Mouse (Mus musculus) embryo, embryonic 11 days (tissue): Measurements from ENCODE around the gene Sept11.

Experiments
- DNase-seq: peaks from one replicate; pipeline ENCODE4 v3.0.0-alpha.2; 2015

The Sept11 gene

DNA sequence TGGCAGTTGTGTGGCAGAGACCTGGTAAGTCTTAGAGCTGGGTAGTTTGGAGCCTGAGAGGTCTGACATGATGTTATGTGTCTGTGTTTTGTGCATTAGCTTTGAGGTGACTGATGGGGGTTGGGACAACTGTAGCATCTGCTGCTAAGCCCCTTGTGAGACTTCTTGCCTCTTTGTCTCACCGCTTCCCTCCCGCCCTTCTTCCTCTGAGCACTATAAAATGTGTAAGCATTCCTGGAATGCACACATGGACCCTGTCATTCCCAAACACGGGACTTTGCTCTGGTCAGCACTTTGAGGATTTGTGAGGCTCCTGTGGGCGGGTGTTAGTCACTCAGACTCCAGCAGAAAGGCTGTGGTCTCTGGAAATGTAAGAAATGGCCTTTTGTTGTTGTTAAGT, 36.7 kb downstream of the Sept11 start:
- DNase-seq = peak; percentile 76

DNA sequence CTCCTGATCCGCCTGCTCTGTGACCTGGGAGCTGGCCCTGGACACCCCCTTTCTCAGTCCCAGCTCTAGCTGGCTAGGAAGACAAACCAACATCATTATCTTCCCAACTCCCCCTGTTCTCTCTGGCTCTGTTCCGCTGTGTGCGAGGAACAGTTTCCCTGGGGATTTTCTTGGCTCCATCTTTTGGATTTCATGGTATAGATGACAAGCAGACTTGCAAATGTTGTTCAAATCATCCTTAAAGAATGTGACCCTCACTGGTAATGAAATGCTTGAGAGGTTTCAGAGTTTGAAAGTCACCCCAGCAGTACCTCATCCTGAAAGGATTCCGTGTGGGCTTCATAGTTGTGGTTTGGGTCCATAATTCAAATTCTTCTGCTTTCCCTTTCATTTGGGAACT, 38.2 kb downstream of the Sept11 start:
- DNase-seq = no peak

DNA sequence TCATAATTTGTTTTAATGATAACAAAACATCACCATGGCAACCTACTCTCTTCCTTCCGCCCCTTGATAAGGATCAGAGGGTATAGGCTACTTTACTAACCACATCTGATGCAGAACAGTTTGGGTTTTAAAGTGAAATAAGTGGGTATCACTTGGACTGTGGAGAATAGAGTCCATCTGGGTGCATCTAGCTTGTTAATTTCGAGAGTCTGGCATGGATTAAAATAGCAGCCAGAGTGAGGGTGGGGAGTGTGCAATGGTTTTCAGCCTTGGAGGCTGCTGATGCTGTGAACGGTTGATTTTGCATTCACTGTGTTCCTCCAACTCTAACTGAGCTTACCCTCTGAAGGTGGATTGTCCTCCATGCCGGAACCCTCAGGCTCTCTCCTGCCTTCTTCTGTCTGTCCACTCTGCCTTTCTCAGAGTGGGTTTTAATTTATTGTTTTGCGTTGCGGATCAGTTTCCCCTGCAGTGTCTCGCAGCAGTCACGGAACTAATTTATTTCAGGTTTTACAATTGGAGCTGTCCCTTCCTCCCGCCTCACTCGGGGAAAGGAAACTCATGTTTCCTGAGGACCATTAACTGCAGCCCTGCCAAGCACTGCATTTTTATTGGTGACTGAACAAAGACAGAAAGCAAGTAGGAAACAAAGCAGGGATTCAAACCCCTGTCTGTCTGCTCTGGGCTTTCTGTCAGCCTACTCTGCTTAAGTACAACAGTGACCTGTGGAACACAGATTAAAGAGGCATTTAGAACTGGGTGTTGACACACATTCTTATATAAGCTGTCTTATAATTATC, 40.4 kb downstream of the Sept11 start:
- DNase-seq = peak; percentile 62

DNA sequence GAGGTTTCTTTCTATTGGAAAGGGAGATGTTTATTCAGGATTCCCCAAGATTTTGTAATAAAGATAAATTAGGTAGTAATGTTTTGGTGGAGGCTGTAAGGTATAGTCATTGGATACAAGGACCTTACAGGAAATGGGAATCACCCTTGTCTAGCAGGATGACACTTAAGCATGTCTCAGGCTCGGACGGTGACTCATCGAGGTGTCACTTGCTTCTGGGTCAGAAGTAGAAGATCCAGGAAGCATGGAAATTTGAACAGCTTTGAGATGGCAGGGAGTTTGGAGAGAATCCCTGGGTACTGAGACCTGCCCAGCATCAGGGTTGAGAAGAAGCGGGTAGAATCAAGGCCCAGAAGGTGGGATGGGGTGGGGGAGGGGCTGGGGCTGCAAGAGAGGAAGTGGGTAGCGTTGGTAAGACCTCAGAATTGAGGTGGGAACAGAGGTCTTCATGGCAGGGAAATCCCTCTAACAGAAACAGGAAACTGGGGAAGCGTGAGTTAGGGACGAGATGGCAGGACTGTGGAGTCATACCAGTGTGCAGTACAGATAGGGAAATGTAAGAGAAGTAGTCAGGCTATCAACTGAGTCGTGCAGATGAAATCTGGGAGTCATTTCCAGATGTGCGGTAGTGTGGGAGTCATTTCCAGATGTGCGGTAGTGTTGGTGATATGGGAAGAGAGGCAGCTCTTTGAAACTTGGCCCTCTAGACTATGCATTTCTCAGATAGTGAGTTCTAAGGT, 42.3 kb downstream of the Sept11 start:
- no peak for DNase-seq

DNA sequence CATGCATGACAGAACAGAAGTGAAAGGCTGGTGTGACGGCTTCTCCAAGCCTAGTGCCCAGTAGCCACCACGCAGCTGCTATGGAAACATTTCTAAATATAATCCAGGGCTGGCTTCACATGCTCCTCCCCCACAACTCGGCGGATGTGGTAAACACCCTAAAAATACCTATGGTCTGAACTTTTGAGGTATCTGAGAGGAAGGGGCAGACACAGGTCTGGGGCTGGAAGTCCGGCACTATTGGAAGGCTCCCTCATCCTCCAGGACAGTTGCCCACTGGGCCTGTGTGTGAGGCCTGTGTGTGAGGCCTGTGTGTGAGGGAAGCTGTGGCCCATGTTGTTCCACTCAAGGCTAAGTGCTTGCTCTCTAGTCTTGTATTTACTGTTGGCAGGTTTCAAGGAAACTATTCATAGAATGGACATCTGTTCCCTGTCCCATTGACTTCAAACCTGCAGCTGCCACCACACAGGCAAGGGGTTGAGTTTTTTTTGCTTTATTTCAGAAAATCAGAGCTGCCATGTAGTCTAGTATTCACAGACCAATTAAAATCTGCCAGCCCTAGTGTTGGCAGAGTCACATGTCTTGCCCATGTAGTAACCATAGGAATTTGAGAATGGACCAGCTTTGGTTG, 43.8 kb downstream of the Sept11 start:
- no peak for DNase-seq

DNA sequence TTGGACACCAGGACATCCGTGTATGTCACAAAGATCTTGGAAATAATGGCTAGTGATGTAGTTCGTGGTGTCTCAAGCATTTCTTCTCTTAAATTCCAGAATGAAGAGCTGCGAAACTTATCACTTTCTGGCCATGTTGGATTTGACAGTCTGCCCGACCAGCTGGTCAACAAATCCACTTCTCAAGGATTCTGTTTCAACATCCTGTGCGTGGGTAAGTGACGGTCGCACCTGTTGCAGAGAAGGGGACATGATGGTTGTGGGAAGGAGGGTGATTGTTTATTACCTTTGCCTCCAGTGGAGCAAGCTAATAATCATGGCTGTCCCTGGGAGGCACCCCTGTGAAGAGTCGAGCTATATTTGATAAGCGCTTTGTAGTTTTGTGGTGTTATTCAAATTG, 46.1 kb downstream of the Sept11 start:
- DNase-seq = no peak

DNA sequence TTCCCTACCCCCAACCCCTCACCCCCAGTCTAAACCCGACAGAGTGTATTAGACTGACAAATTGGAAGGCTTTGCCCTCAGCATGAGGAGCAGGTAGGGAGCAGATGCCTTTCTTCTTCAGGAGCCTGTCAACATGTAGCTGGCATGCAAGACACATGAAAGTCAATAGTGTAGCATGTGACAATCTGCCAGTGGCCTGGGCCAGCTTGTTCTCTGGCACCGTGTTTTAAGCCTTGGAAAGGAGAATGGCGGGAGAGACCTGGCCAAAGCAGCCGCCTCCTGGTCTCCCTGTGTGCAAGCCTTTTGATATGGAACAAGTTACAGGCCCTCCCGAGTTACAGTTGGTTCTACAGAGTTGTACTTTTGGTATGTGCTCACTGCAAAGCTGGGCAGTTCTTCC, 47.5 kb downstream of the Sept11 start:
- no peak for DNase-seq

DNA sequence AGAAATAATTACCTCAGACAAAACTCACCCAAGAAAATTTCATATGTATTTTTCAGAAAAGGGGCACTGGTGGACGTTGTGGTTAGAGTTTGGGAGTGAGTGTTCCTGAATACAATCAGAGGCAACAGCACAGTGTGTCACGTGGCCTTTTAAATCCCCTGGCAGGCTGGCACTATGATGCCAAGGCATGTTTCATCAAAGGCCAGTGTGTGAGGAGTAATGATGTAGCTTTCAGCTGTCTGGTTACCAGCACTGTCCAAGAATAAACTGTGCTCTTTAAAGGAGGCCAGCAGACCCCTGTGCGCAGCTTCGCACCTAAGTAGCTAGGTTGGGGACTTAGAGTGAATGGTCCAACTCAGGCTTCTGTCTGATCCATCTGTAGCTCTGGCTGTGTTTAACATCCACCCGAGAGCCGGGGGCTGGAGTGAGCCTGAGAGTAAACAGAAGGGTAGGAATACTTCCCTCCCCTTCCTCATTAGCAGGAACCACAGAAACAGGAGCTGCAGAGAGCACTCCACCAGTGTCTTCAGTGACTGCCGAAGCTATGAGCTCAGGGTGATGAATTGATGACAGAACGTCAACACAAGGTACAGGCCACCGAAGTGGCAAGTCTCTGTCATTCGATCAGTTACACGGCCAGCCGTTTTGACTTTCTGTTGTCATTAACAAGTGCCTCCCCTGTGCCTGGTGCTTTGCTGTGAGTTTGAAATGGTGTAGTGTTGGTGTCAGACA, 50.3 kb downstream of the Sept11 start:
- DNase-seq = no peak

DNA sequence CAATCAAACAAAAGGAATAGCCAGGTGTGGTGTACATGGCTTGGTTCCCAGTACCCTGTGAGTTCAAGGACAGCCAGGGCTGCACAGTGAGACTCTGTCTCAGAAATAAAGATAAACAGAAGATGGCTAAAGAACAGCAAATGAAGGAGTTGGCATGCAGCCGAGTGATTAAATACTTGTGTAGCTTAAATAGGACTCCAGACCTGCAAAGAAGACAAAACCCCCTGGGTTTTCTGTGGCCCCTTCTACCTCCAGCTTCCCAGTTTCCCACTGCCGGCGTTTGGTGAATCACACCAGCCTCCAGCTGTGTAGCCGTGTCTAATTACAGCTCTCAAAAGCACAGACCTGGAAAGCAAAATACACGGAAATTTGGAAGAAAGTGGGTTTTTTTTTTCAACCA, 51.6 kb downstream of the Sept11 start:
- no peak for DNase-seq

DNA sequence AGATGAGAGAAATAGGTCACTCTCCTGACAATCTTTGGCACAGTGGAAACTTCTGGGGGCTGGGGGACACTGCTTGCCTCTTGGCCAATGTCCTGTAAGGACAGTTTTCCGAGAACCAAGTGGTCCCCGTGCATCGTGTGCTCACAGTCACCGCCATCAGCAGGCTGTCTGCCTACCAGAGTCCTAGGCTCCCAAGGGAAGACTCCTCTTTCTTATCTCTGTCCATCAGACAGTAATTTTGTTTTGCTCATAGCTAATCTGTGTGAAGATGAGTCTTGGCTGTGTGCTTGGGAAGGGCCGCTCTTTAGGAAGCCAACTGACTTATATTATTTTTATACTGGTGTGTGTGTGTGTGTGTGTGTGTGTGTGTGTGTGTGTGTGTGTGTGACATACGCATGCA, 52.3 kb downstream of the Sept11 start:
- DNase-seq = no peak

DNA sequence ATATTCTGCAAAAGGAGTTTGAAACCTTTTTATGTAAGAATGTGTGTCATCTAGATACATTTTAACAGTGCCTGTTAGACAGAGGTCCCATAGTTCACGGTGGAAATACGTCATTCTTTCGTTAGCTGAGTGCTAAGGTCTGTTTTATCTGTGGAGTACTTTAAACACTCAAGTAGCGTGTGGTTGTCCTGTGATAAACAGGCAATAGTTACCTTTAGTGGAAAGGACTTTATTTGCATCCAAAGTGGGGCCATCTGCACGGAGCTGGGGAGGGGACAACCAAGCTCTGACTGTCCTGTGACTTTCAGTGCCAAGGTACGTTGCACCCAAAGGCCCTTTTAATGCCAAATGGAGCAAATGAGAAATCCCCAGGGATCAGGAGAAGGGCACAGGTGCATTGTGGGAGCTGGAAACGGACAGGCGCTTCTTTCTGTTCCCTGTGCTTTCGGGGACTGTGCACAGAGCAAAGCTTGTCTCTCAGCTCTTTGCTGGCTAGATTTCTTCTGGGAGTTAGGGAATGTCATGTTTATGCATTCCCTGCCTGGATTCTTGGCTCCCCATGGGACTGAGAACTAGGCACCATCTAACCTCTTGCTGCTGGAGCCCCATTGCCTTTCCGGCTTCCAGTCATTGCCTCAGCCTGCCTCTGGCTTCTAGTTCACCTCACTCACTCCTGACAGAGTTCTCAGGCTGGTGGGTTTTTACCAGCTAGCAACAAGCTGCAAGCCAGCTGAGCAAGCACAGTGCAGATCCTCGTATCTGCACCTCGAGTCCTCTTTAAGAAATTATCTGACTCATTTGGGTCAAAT, 56.9 kb downstream of the Sept11 start:
- no peak for DNase-seq

DNA sequence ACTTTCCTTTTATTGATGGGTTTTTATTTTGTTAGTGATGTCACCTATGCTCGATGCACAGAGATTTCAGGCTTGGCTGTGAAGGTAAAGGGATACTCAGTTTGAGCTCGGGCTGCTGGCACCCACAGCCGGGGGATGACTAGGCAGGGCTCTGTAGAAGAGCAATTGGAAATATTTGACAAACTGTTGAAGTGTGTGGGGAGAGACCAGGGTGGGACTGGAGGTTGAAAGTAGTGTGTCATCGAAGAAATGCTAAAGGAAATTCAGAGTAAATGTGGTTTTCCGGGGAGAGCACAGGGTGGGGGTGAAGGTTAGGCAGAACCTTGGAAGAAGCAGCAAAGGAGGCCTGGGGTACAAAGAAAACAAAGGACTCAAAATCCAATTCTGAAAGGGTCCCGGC, 58.7 kb downstream of the Sept11 start:
- DNase-seq = no peak

DNA sequence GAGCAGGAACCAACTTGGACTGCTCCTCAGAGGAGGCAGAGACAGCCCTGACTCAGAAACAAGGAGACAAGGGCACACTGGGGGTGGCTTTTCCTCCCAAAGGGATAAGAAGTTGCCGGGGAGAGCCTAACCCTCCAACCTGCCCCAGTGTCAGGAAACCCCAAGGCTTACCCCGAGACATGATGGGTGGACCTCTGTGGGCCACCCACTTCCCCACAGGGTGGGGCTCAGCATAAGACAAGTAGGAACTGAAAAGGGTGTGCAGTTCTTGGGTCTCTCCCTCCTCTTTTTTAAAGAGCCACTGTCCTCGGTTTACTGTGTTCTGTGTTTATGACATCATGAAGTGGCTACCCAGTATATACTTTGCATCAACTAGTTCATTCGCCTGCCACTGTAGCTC, 59.2 kb downstream of the Sept11 start:
- no peak for DNase-seq

DNA sequence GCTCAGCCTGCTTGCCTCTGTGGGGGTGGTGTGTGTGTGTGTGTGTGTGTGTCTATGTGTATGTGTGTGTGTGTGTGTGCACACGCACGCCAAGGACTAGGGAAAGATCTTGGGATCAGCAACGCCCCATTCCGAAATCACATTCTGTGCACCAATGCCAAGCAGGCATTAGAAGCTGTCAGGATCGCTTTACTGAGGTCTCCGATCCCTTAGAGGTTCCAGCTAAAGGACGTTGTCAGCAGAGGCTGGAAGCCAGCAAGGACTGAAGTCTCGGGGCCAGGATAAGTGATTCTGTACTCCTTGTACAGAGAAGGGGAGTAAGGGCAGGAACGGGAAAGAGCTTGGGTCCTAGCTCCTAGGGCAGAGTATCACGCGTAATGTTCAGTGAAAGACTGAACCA, 61.2 kb downstream of the Sept11 start:
- no peak for DNase-seq

DNA sequence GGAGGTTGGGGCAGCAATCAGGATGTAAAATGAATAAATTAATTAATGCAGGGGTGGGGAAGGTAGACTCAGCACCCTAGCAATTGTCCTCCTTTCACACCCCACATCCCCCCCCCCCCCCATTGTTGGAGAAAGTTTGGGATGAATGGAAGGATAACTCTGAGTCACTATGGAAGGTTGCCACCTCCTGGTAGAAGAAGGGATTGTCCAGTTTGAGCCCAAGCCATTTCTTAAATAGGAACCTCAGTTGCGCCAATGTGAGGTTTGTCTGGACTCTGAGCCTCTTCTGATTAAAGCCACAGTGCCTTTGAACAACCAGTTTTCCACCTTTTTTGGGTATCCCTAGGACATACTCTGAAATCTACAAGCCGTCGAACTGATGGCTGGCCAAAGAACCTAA, 70.3 kb downstream of the Sept11 start:
- peak; percentile 71 for DNase-seq

DNA sequence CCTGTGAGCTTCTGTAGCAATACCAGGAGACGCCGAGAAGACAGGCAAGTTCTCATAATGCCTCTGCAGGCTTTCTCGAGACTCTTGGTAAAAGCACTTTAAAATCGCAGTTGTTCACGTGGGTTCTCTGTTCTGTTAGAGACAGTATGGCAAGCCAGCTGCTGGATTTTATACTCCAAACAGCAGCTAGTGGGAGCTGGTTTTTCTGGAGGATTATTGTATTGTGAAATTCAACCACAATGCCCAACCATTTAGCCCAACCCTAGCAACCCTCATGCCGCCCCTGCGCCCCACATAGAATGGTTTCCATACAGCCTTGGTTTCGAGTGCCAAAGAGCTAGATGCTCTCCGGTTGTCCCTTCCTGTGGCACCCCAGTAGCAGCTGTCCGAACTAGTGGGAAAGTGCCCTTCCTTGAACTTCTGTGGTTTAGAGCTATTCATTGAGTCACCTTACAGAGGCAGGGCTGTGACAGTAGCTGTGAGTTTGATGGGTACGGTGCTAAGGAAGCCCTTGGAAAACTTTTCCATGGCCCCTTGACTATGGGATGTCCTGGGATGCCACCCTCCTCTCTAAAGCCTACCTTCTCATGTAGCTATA, 74.8 kb downstream of the Sept11 start:
- DNase-seq = no peak

DNA sequence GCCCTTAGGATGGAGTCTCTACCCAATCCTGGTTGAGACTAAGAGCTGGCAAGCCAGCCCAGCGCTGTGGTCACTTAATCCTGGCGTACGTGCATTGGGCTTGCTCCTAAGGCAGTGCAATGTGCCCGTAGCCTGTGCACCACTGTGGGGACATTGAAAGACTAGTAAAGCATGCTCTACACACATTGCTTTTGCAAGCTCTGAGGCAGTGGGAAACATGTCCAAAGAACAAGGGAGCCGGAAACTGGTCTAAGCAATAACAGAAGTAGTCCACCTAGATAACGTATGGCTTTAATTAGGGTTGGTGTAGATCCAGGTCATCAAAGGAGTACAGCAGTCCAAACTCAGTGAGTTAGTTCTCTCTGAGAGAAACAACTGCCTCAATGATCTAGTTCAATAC, 75.4 kb downstream of the Sept11 start:
- DNase-seq = peak; percentile 31

DNA sequence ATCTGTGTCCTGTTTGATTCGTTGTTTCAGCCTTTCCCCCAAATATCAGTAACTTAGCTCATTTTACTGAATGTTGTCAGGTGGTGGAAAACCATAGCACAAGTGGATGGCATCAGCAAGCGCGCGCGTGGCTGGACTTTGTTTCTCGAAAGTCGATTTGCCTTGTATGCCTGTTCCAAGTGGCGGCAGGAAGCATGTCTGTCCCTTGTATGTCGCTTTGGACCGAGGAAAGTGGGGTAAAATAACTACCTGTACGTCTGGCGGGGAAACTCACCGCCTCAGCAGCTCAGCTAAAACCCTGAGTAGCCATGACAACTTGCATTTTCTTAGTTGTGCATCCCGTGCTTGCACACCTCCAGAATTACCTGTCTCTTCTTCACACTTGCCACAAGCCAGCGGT, 78.2 kb downstream of the Sept11 start:
- no peak for DNase-seq

DNA sequence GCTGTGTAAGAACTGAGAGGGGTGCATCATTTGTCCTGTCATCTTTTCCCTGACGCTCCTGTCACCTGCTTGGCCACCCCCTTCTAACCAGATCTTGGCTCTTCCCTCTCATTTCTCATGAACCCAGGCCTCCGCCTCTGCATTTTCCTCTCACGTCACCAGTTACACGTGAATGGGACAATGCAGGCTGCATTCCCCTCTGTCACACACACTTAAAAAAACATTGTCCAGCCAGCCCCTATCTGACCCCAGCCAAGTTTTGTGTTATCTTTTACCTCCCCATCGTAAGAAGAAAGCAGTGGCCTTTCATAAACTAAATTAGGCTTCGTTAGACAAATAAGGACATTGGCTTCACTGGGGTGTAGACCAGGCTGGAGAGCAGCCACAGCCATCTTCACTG, 79.3 kb downstream of the Sept11 start:
- no peak for DNase-seq

DNA sequence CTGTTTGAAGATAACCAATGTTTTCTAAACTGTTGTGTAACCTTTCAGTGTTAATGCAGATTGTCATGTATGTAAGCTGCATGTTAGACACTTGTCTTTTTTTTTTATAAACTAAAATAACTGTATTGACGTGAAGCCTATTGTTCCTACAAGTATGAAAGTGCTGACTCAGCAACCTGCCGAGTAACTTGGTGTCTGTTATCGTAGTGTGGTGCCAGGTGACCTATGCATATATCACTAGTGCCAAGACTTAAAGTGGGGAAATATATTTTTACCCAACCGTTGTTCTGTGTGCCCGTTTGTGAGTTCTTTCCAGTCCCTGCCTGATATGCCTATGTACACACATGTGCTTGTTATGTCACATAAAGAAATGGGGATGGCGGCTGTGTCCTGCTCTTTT, 81.4 kb downstream of the Sept11 start:
- DNase-seq = no peak

DNA sequence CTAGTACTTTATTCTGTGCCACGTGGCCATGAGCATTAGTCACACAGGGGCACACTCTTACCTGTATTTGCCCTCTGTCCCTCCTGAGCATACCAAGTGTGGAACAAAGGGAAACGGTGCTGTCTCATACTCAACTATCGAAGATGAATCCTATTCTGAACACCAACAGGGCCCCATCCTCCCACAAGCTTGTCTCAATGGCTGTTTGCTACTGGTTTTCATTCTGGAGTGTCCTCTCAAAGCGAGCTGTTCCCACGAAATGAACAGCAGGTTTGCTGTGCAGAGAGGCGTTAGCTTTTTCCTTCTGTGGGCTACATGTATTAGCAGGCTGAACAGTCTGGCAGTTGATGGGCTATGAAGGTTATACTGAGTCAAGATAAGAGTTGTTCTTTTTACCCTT, 85.4 kb downstream of the Sept11 start:
- no peak for DNase-seq

DNA sequence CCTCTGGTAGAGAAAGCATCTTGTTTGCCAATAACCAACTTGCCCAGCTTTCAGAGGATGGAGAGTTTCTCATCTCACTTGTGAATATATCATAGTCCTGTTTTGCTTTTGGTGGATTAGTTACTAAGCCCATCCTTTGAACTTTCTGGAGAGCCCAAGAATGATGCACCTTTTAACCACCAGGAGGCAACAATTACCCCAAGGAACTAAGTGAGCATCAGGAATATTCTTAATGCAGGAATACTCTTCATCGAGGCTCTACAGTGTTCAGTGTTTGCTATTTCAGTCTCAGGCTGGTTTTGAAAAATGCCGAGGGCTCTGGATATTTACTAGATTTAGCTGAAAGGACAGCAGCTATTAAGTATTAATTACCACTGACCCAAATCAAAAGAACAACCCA, 87.0 kb downstream of the Sept11 start:
- DNase-seq = peak; percentile 43
